8 mouse cellular contexts compared by ENCODE assay signal in the genomic region with DNA sequence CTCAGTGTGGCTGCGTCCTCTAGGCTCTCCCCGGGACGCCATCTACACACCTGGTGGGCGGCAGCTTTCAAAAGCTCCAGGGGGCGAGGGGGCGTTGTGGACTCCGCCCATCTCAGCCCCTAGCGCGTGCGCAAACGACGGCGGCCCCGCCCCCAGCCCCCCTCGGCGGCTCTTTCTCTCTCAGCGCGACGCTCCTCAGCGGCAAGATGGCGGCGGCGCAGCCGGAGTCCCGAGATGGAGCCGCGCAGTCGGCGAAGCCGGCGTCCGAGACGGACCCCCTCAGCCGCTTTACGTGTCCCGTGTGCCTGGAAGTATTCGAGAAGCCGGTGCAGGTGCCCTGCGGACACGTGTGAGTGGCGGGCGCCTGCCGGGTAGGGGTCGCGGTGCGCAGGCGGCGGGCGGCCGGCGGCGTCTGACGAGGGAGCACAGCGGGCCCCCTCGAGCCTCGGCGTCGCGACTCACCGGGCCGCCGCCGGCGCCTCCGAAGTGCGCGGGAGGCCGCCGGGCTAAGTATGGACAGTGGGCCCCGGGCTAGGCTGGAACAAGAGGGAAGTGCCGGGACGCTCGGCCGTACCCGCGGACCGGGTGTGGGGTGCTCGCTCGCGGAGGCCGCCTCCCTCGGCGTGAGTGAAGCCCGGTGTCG. TPM values are rescaled to one million over a fixed set of nuclear protein-coding genes. Genes with fewer than 3 reads are reported as not detected.
DNase-seq lines count a peak whose midpoint lies in the region; ATAC-seq and TF ChIP-seq lines count a peak whose summit lies in the region.

No protein-coding gene starts in this region.

- peak overlapping the region; percentile 93 for H3K27ac ChIP-seq in hindbrain, embryonic 13.5 days
- H3K27ac ChIP-seq in left cerebral cortex, adult 2 months, result peak overlapping the region; percentile 93

- peak; percentile 90 for DNase-seq in T-cell, adult 2 months (ENCODE audit: low spot score)
- peak; percentile 97 for DNase-seq in cerebellum, postnatal 10 days
- peak; percentile 75 to 82 for DNase-seq in frontal cortex, postnatal 14 days (ENCODE audit: low spot score in 2 of 2)
- peak; percentile 89 to 90 for DNase-seq in left cerebral cortex, adult 2 months (ENCODE audit: extremely low spot score in 1 of 2, low spot score in 2 of 2)
- peak; percentile 88 to 89 for DNase-seq in right cerebral cortex, adult 2 months (ENCODE audit: low spot score in 2 of 2)
- peak; percentile 87 for DNase-seq in urinary bladder, postnatal 25 days (ENCODE audit: low spot score)

- no peaks in the 10 kb centered on the region for H3K27me3 ChIP-seq in hindbrain, embryonic 13.5 days

- H3K36me3 ChIP-seq in hindbrain, embryonic 13.5 days, result peaks cover 15% of the 10 kb centered on the region

- intact Hi-C loops in left cerebral cortex, adult 2 months (cut with DNase I), result no loop called here

- peaks cover 37% of the 10 kb centered on the region for H3K4me1 ChIP-seq in hindbrain, embryonic 13.5 days (replicated peaks)

- peak; percentile 83 for ATAC-seq in hindbrain, embryonic 13.5 days (ENCODE audit: low FRiP score)
- ATAC-seq in megakaryocyte, adult 5-6 weeks (ENCODE audit: poor library complexity, severe bottlenecking), result peak; percentile 78

- peak overlapping the region; percentile 90 for H3K4me3 ChIP-seq in hindbrain, embryonic 13.5 days
- H3K4me3 ChIP-seq in left cerebral cortex, adult 2 months, result peak overlapping the region; percentile 69

- H3K9ac ChIP-seq in hindbrain, embryonic 13.5 days, result peak overlapping the region; percentile 98

- TF ChIP-seq CTCF in left cerebral cortex, adult 2 months (IDR thresholded peaks at IDR 0.05), result no peak; the same call in 1 of the 2 replicates

- H3K9me3 ChIP-seq in hindbrain, embryonic 13.5 days, result no peaks in the 10 kb centered on the region

- peak overlapping the region; percentile 92 for H3K4me2 ChIP-seq in hindbrain, embryonic 13.5 days

- under 1% methylated on average over 71 of the region's 85 CpGs for WGBS in hindbrain, embryonic 13.5 days

RNA-seq across cellular contexts. Expression of a gene that starts 10.7 kb away (rescaled TPM):
- 24.6 and 26.0 TPM in 2 replicates for polyA plus RNA-seq in hindbrain, embryonic 13.5 days (2015; fragmentation: Nextera tagmentation; extraction: Ambion mirVana)
- total RNA-seq in left cerebral cortex, adult 2 months (2021), result 10 to 100 TPM; 78.0 to 79.1 TPM
- 9.0 and 11.3 TPM in 2 replicates for total RNA-seq in megakaryocyte, adult 5-6 weeks (2015)
- total RNA-seq in megakaryocyte, adult 5-6 weeks (2017), result 6.3 and 10.3 TPM in 2 replicates

RNA-seq across cellular contexts. Expression of a gene that starts 10.9 kb away (rescaled TPM):
- polyA plus RNA-seq in hindbrain, embryonic 13.5 days (2015; fragmentation: Nextera tagmentation; extraction: Ambion mirVana), result 139 TPM in 2 replicates
- 10 to 100 TPM; 54.9 to 57.3 TPM for total RNA-seq in left cerebral cortex, adult 2 months (2021)
- 59.7 and 61.7 TPM in 2 replicates for total RNA-seq in megakaryocyte, adult 5-6 weeks (2015)
- 36.3 and 37.8 TPM in 2 replicates for total RNA-seq in megakaryocyte, adult 5-6 weeks (2017)

RNA-seq across cellular contexts. Expression of a gene that starts 34.6 kb away (rescaled TPM):
- 7.5 and 7.9 TPM in 2 replicates for polyA plus RNA-seq in hindbrain, embryonic 13.5 days (2015; fragmentation: Nextera tagmentation; extraction: Ambion mirVana)
- under 1 TPM; 0.56 to 0.70 TPM for total RNA-seq in left cerebral cortex, adult 2 months (2021)
- total RNA-seq in megakaryocyte, adult 5-6 weeks (2015), result 0.40 and 1.8 TPM in 2 replicates
- 0.40 TPM in 1 of 2 replicates, not detected in the other for total RNA-seq in megakaryocyte, adult 5-6 weeks (2017)

Comparison
In these comparisons a context has a peak if more than half of its experiments do, and no peak if none do; other contexts are left out.
1. Peak in every context shown above with its lines: DNase-seq, ATAC-seq, H3K4me3 ChIP-seq and H3K27ac ChIP-seq.
2. RNA of a gene that starts 10.7 kb away (total RNA-seq): 78.0 to 79.1 TPM in left cerebral cortex, adult 2 months; 6.3 to 11.3 TPM in megakaryocyte, adult 5-6 weeks; every median in the first group is over 4 times any median in the second.